Mouse (Mus musculus) ES-E14 (cell line): ENCODE results near the gene Mrpl54. TPM values are rescaled to one million over a fixed set of nuclear protein-coding genes. Genes with fewer than 3 reads are reported as not detected.

Source experiments
- DNase-seq: peaks from one replicate; pipeline ENCODE4 v3.0.0-alpha.2; 2013; ENCODE audit warnings: low read depth, low spot score
- H3K27ac ChIP-seq: 2 replicates; pipeline ENCODE4 v1.5.1; 2012; ENCODE audit warnings: low read depth, mild to moderate bottlenecking, low read length, moderate library complexity, mixed read lengths; ENCODE audit not compliant: poor library complexity, insufficient read depth, severe bottlenecking
- H3K36me3 ChIP-seq: 2 replicates; pipeline ENCODE4 v1.6.1; 2012; ENCODE audit warnings: mild to moderate bottlenecking, low read length, moderate library complexity, mixed read lengths; ENCODE audit not compliant: control insufficient read depth, poor library complexity, insufficient read depth, severe bottlenecking
- H3K4me1 ChIP-seq, 2 experiments: fragments of 150-350 bp in 1 of 2; sonication (generic) in 1 of 2; 2 replicates each; pipeline ENCODE4 v1.6.1; 2012; ENCODE audit warnings: low read length in 2 of 2, mild to moderate bottlenecking in 1 of 2, mixed read lengths in 1 of 2; ENCODE audit not compliant: control insufficient read depth in 2 of 2, insufficient read depth in 2 of 2, poor library complexity in 1 of 2
- H3K4me3 ChIP-seq, 2 experiments: fragments of 150-350 bp in 1 of 2; sonication (generic) in 1 of 2; 2 replicates each; pipeline ENCODE4 v1.5.1; 2012; ENCODE audit warnings: low read length in 2 of 2, low read depth in 1 of 2, mild to moderate bottlenecking in 1 of 2, mixed read lengths in 1 of 2; ENCODE audit not compliant: insufficient read depth in 1 of 2, poor library complexity in 1 of 2, severe bottlenecking in 1 of 2
- H3K9ac ChIP-seq: 2 replicates; pipeline ENCODE4 v1.6.1; 2012; ENCODE audit warnings: low read depth, mild to moderate bottlenecking, low read length, mixed read lengths; ENCODE audit not compliant: poor library complexity, insufficient read depth, severe bottlenecking
- H3K9me3 ChIP-seq: fragments of 150-350 bp; sonication (generic); 2 replicates; pipeline ENCODE4 v1.6.1; 2012; ENCODE audit warnings: low read depth, mild to moderate bottlenecking, low read length; ENCODE audit not compliant: control insufficient read depth, insufficient read depth
- CHD2 ChIP-seq: IDR thresholded peaks from 2 replicates; pipeline ENCODE4 v1.6.1; 2014; ENCODE audit warnings: mild to moderate bottlenecking, low read depth, low read length, inconsistent platforms
- HCFC1 ChIP-seq: IDR thresholded peaks from 2 replicates; pipeline ENCODE4 v1.6.1; 2012; ENCODE audit warnings: low read length, inconsistent platforms, borderline replicate concordance; ENCODE audit not compliant: insufficient read depth
- MAFK ChIP-seq: IDR thresholded peaks from 2 replicates; pipeline ENCODE4 v1.6.1; 2014; ENCODE audit warnings: mild to moderate bottlenecking, low read depth, low read length, inconsistent platforms; ENCODE audit not compliant: insufficient read depth
- ZC3H11A ChIP-seq: IDR thresholded peaks from 2 replicates; pipeline ENCODE4 v1.6.1; 2012; ENCODE audit warnings: low read depth, mild to moderate bottlenecking, inconsistent platforms, low read length, borderline replicate concordance
- ZNF384 ChIP-seq: IDR thresholded peaks from 2 replicates; pipeline ENCODE4 v1.6.1; 2012; ENCODE audit warnings: low read depth, low read length, inconsistent platforms
- in situ Hi-C, 2 experiments: fragments of 600-800 bp; cut with MboI; formaldehyde crosslinking; loops; one replicate each; pipeline ENCODE4 v1.15.1; 2025; ENCODE audit warnings: low sequenced_read_pairs in 2 of 2, inconsistent platforms in 1 of 2; ENCODE audit not compliant: unreplicated experiment in 2 of 2
- total RNA-seq: library from RNA; depleted of rRNA; stranded (reverse); fragments of 300-350 nt; gene quantifications from 2 replicates; pipeline ENCODE4 v1.2.3, GENCODE M21; 2012

Mrpl54 gene
- total RNA-seq, 1 experiment: 138 TPM

- Histone ChIP-seq H3K9me3 (no peaks in the 10 kb centered on the region), H3K9ac (peak overlapping the region; percentile 1; the same call in 1 of the 2 replicates), H3K27ac (no peak overlapping the region), H3K4me3 (peak overlapping the region in 1 of 2 experiments; percentile 6; a peak in 1 of 4 replicates), H3K36me3 (no peaks in the 10 kb centered on the region), H3K4me1 (peaks cover 3 to 16% of the 10 kb centered on the region in 2 experiments; a peak in 2 of 4 replicates)
- TF ChIP-seq ZC3H11A: no peak
- in situ Hi-C loops: no loop called here
- DNase-seq: no peak
These were observed 24.7 kb downstream of the Mrpl54 start for GRCm38 (mm10) chr10:81242021-81242420.

- H3K4me1 ChIP-seq: peaks cover 3 to 15% of the 10 kb centered on the region in 2 experiments; a peak in 2 of 4 replicates
- DNase-seq: peak; percentile 85
- in situ Hi-C loops: no loop called here
- H3K27ac ChIP-seq: no peak overlapping the region
- H3K4me3 ChIP-seq: no peak overlapping the region
- H3K36me3 ChIP-seq: no peaks in the 10 kb centered on the region
- H3K9ac ChIP-seq: no peak overlapping the region
- TF ChIP-seq HCFC1: no peak
- TF ChIP-seq ZC3H11A: no peak
- TF ChIP-seq CHD2: no peak
- TF ChIP-seq ZNF384: no peak
- no peak for TF ChIP-seq MAFK
- no peaks in the 10 kb centered on the region for H3K9me3 ChIP-seq
These were observed 25.9 kb downstream of the Mrpl54 start for GRCm38 (mm10) chr10:81240876-81241275.

GRCm38 (mm10) chr10:81238618-81239017 is 28.1 kb downstream of the Mrpl54 start:
- H3K9me3 ChIP-seq: no peaks in the 10 kb centered on the region
- no peaks in the 10 kb centered on the region for H3K36me3 ChIP-seq
- in situ Hi-C loops: no loop called here
- no peak overlapping the region for H3K4me3 ChIP-seq
- no peak for TF ChIP-seq ZC3H11A
- TF ChIP-seq HCFC1: no peak
- no peak for TF ChIP-seq MAFK
- TF ChIP-seq CHD2: no peak
- no peak for TF ChIP-seq ZNF384
- H3K4me1 ChIP-seq: peaks cover 2 to 10% of the 10 kb centered on the region in 2 experiments; a peak in 1 of 4 replicates
- no peak overlapping the region for H3K9ac ChIP-seq
- no peak for DNase-seq
- no peak overlapping the region for H3K27ac ChIP-seq

- in situ Hi-C loops: no loop called here
These were observed 30.1 kb downstream of the Mrpl54 start for GRCm38 (mm10) chr10:81236471-81237268.

More at GRCm38 (mm10) chr10:81236471-81237268, 30.1 kb downstream of the Mrpl54 start:
- DNase-seq: no peak
- Histone ChIP-seq H3K4me3 (no peak overlapping the region; a peak in 1 of 4 replicates), H3K36me3 (no peaks in the 10 kb centered on the region), H3K27ac (no peak overlapping the region), H3K9me3 (no peaks in the 10 kb centered on the region), H3K9ac (no peak overlapping the region), H3K4me1 (peaks cover 4 to 11% of the 10 kb centered on the region in 2 experiments; a peak in 3 of 4 replicates)
- TF ChIP-seq ZC3H11A: no peak
- TF ChIP-seq MAFK: no peak
- TF ChIP-seq CHD2: no peak
- TF ChIP-seq HCFC1: no peak
- TF ChIP-seq ZNF384: no peak
